Mouse (Mus musculus) ES-Bruce4 (cell line): ENCODE measurements at regions not wholly inside any gene's neighbourhood (a gene's known extent, or its start where the extent isn't known, plus 50 kb on each side); places are given as distances from the start of the nearest gene placed in this dataset.

ENCODE experiments used
- H3K27ac ChIP-seq: 2 replicates; pipeline ENCODE4 v1.5.1; 2012; ENCODE audit warnings: low read length, inconsistent platforms; ENCODE audit not compliant: insufficient read depth
- H3K27me3 ChIP-seq: 2 replicates; pipeline ENCODE4 v1.6.1; 2012; ENCODE audit warnings: mild to moderate bottlenecking, low read length, inconsistent platforms; ENCODE audit not compliant: control insufficient read depth, poor library complexity, insufficient read depth, severe bottlenecking
- H3K36me3 ChIP-seq: 2 replicates; pipeline ENCODE4 v1.6.1; 2012; ENCODE audit warnings: inconsistent platforms, mild to moderate bottlenecking, low read length, moderate library complexity; ENCODE audit not compliant: control insufficient read depth, poor library complexity, insufficient read depth, severe bottlenecking
- H3K4me1 ChIP-seq: one replicate; pipeline ENCODE4 v1.8.1; 2011; ENCODE audit warnings: low read length; ENCODE audit not compliant: control insufficient read depth, insufficient read depth
- H3K4me3 ChIP-seq: 2 replicates; pipeline ENCODE4 v1.5.1; 2011; ENCODE audit warnings: low read depth, mild to moderate bottlenecking, low read length
- H3K9ac ChIP-seq: 2 replicates; pipeline ENCODE4 v1.6.1; 2012; ENCODE audit warnings: low read depth, mild to moderate bottlenecking, inconsistent platforms; ENCODE audit not compliant: poor library complexity, severe bottlenecking
- H3K9me3 ChIP-seq: replicated peaks from 2 replicates; pipeline ENCODE4 v1.6.1; 2012; ENCODE audit warnings: mild to moderate bottlenecking, low read length, inconsistent platforms; ENCODE audit not compliant: control insufficient read depth, poor library complexity, insufficient read depth, severe bottlenecking
- CTCF ChIP-seq: IDR thresholded peaks from one replicate; pipeline ENCODE4 v1.8.1; 2011; ENCODE audit warnings: low read depth, low read length
- EP300 ChIP-seq: IDR thresholded peaks from 2 replicates; pipeline ENCODE4 v1.6.1; 2011; ENCODE audit warnings: low read depth, low read length; ENCODE audit not compliant: insufficient read depth
- POLR2A ChIP-seq: IDR thresholded peaks from one replicate; pipeline ENCODE4 v1.8.1; 2011; ENCODE audit warnings: low read length; ENCODE audit not compliant: insufficient read depth

DNA sequence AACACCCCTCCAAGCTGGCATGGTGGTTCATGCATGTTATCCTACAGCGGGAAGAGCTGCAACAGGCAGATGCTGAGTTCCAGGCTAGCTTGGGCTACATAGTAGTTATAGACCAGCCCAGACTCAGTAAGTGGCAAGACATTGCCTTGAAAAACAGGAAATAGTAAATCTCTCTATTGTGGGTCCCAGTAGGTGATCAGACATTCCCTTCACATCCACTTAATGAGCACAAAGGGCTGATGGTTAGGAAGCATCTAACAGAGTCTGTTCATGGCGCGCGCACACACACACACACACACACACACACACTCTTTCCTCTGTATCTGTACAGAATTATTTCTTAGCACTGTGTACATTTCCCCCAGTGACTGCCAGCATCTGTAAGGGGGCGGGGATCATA lies 64.0 kb upstream of the Map1b start:
- Histone ChIP-seq H3K9me3 (no peaks in the 10 kb centered on the region), H3K4me1 (no peaks in the 10 kb centered on the region), H3K36me3 (no peaks in the 10 kb centered on the region), H3K27ac (no peak overlapping the region), H3K27me3 (no peaks in the 10 kb centered on the region), H3K9ac (no peak overlapping the region), H3K4me3 (no peak overlapping the region)
- TF ChIP-seq EP300: no peak
- no peak for TF ChIP-seq CTCF
- TF ChIP-seq POLR2A: no peak

DNA sequence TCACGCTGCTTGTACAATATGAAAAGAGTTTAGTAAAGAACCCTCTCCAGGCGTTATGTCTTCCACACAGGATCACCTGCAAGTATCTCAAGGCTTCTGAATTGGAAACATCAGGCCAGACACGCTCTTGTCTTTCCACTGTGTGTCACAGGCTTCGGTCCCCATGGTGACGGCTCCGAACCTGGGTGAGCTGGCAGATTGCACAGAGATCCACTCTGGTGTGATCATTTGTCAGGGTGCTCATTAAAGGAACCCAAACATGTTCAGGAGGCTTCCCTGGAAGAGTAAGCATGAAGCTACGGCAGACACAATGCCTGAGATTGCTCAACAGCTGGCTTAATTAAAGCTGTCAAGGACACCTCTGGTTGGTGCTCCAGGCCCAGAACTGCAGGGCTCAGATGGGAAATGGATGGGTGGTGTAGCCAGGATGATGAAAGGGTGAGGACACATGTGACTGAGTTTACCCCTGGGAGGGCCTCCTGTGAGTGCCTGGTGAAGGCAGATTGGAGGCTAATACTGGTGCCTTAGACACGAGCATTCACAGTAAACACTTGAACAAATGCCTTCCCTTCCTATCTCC lies 63.3 kb upstream of the Map1b start:
- Histone ChIP-seq H3K9me3 (no peaks in the 10 kb centered on the region), H3K4me1 (no peaks in the 10 kb centered on the region), H3K27me3 (no peaks in the 10 kb centered on the region), H3K27ac (no peak overlapping the region), H3K9ac (no peak overlapping the region), H3K4me3 (no peak overlapping the region), H3K36me3 (no peaks in the 10 kb centered on the region)
- TF ChIP-seq POLR2A (no peak), CTCF (no peak), EP300 (no peak)

DNA sequence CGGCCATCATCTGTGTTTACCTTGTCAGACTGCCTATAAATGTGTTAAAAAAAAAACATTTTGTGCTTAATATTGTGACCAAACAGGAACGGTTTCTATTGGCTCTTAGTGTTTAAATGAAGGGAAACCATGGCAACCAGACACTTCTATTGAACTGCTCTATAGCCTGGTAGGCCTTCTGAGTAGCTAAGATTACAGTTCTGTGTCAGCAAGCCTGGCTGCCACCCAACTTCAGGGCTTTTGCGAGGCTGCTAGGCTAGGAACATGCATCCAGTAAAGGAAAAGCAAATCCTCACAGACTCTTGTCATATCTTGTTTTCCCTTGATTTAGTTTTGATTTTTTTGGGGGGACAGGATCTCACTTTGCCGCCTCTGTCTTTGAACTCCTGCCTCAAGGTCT lies 61.3 kb upstream of the Map1b start:
- Histone ChIP-seq H3K9ac (no peak overlapping the region), H3K9me3 (no peaks in the 10 kb centered on the region), H3K4me1 (no peaks in the 10 kb centered on the region), H3K4me3 (no peak overlapping the region), H3K27me3 (no peaks in the 10 kb centered on the region), H3K27ac (no peak overlapping the region), H3K36me3 (no peaks in the 10 kb centered on the region)
- TF ChIP-seq POLR2A: no peak
- TF ChIP-seq EP300: no peak
- no peak for TF ChIP-seq CTCF

DNA sequence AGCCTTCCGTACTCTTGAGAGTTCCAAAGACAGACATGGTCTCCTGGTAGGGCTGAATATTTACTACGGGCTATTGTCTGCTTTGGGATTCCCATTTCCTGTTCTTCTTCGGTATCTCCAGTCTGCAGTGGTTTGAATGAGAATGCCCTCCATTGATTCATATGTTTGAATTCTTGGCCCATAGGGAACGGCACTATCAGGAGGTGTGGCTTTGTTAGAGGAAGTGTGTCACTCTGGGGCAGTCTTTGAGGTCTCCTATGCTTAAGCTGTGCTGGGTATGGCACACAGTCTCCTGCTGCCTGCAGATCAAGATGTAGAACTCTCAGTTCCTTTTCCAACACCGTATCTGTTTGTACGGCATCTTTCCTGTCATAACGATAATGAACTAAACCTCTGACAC lies 56.7 kb upstream of the Map1b start:
- H3K4me3 ChIP-seq: no peak overlapping the region
- H3K9ac ChIP-seq: no peak overlapping the region
- no peak for TF ChIP-seq EP300
- no peak for TF ChIP-seq CTCF
- no peak for TF ChIP-seq POLR2A

DNA sequence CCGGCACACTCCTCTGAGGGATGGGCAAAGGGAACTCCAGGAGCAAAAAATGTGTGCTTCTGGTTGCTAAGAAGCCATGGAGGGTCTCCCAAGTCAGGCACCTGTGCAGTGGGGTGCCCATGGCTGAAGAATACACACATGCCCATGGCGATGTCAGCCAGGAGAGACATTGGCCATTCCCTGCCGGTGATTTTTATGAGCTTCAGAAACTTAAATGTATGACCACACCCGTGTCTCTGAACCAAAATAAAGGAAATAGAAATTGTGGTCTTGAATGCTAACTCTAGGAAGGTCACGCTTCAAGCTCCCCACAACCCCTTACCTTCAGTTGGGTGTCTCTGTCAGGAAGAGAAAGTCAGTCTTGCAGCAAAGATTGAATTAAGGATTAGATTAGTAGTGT lies 56.0 kb upstream of the Map1b start:
- Histone ChIP-seq H3K27me3 (no peaks in the 10 kb centered on the region), H3K9ac (no peak overlapping the region), H3K36me3 (no peaks in the 10 kb centered on the region), H3K27ac (no peak overlapping the region), H3K4me3 (no peak overlapping the region), H3K9me3 (no peaks in the 10 kb centered on the region), H3K4me1 (no peaks in the 10 kb centered on the region)
- TF ChIP-seq POLR2A: no peak
- no peak for TF ChIP-seq EP300

More for the DNA sequence above, 56.7 kb upstream of the Map1b start:
- Histone ChIP-seq H3K27ac (no peak overlapping the region), H3K36me3 (no peaks in the 10 kb centered on the region), H3K9me3 (no peaks in the 10 kb centered on the region), H3K27me3 (no peaks in the 10 kb centered on the region), H3K4me1 (no peaks in the 10 kb centered on the region)
